Mouse (Mus musculus): ENCODE measurements around the gene Taf6l. TPM values are rescaled to one million over a fixed set of nuclear protein-coding genes. Genes with fewer than 3 reads are reported as not detected.

Gene Taf6l
- polyA plus RNA-seq, 1 experiment from 2014 or later, result not detected

Other genes starting within 250 kb of the Taf6l start
- gene Slc22a8, start 195.2 kb downstream of the Taf6l start, polyA plus RNA-seq (2014; fragmentation: Illumina TruSeq; extraction: RNeasy Lipid Tissue Mini Kit (QIAGEN cat#74804); ENCODE audit: low read depth, low replicate concordance), result not detected
- not detected for gene Slc22a6, start 168.4 kb downstream of the Taf6l start, polyA plus RNA-seq (2014; fragmentation: Illumina TruSeq; extraction: RNeasy Lipid Tissue Mini Kit (QIAGEN cat#74804); ENCODE audit: low read depth, low replicate concordance)
- gene Chrm1, start 122.6 kb downstream of the Taf6l start, polyA plus RNA-seq (2014; fragmentation: Illumina TruSeq; extraction: RNeasy Lipid Tissue Mini Kit (QIAGEN cat#74804); ENCODE audit: low read depth, low replicate concordance), result 0.08 TPM
- gene Slc3a2, start 63.0 kb downstream of the Taf6l start, polyA plus RNA-seq (2014; fragmentation: Illumina TruSeq; extraction: RNeasy Lipid Tissue Mini Kit (QIAGEN cat#74804); ENCODE audit: low read depth, low replicate concordance), result 49.2 TPM
- gene Wdr74, start 50.6 kb downstream of the Taf6l start, polyA plus RNA-seq (2014; fragmentation: Illumina TruSeq; extraction: RNeasy Lipid Tissue Mini Kit (QIAGEN cat#74804); ENCODE audit: low read depth, low replicate concordance), result 8.7 TPM
- not detected for gene 1700092M07Rik, start 45.7 kb downstream of the Taf6l start, polyA plus RNA-seq (2014; fragmentation: Illumina TruSeq; extraction: RNeasy Lipid Tissue Mini Kit (QIAGEN cat#74804); ENCODE audit: low read depth, low replicate concordance)
- gene Stx5a, start 45.0 kb downstream of the Taf6l start, polyA plus RNA-seq (2014; fragmentation: Illumina TruSeq; extraction: RNeasy Lipid Tissue Mini Kit (QIAGEN cat#74804); ENCODE audit: low read depth, low replicate concordance), result 45.2 TPM
- 39.4 TPM for gene Nxf1, start 29.3 kb downstream of the Taf6l start, polyA plus RNA-seq (2014; fragmentation: Illumina TruSeq; extraction: RNeasy Lipid Tissue Mini Kit (QIAGEN cat#74804); ENCODE audit: low read depth, low replicate concordance)
- gene Tmem223, start 15.4 kb downstream of the Taf6l start, polyA plus RNA-seq (2014; fragmentation: Illumina TruSeq; extraction: RNeasy Lipid Tissue Mini Kit (QIAGEN cat#74804); ENCODE audit: low read depth, low replicate concordance), result 19.2 TPM
- 30.8 TPM for gene Tmem179b, start 11.9 kb downstream of the Taf6l start, polyA plus RNA-seq (2014; fragmentation: Illumina TruSeq; extraction: RNeasy Lipid Tissue Mini Kit (QIAGEN cat#74804); ENCODE audit: low read depth, low replicate concordance)
- gene Polr2g, start 12.2 kb upstream of the Taf6l start, polyA plus RNA-seq (2014; fragmentation: Illumina TruSeq; extraction: RNeasy Lipid Tissue Mini Kit (QIAGEN cat#74804); ENCODE audit: low read depth, low replicate concordance), result 19.2 TPM
- gene Zbtb3, start 16.1 kb upstream of the Taf6l start, polyA plus RNA-seq (2014; fragmentation: Illumina TruSeq; extraction: RNeasy Lipid Tissue Mini Kit (QIAGEN cat#74804); ENCODE audit: low read depth, low replicate concordance), result not detected
- 27.0 TPM for gene Ttc9c, start 32.9 kb upstream of the Taf6l start, polyA plus RNA-seq (2014; fragmentation: Illumina TruSeq; extraction: RNeasy Lipid Tissue Mini Kit (QIAGEN cat#74804); ENCODE audit: low read depth, low replicate concordance)
- 49.7 TPM for gene Hnrnpul2, start 33.6 kb upstream of the Taf6l start, polyA plus RNA-seq (2014; fragmentation: Illumina TruSeq; extraction: RNeasy Lipid Tissue Mini Kit (QIAGEN cat#74804); ENCODE audit: low read depth, low replicate concordance)
- not detected for gene AC129217.1, start 43.4 kb upstream of the Taf6l start, polyA plus RNA-seq (2014; fragmentation: Illumina TruSeq; extraction: RNeasy Lipid Tissue Mini Kit (QIAGEN cat#74804); ENCODE audit: low read depth, low replicate concordance)
- 6.6 TPM for gene Bscl2, start 51.0 kb upstream of the Taf6l start, polyA plus RNA-seq (2014; fragmentation: Illumina TruSeq; extraction: RNeasy Lipid Tissue Mini Kit (QIAGEN cat#74804); ENCODE audit: low read depth, low replicate concordance)
- gene Gng3, start 52.8 kb upstream of the Taf6l start, polyA plus RNA-seq (2014; fragmentation: Illumina TruSeq; extraction: RNeasy Lipid Tissue Mini Kit (QIAGEN cat#74804); ENCODE audit: low read depth, low replicate concordance), result not detected
- gene Lrrn4cl, start 64.4 kb upstream of the Taf6l start, polyA plus RNA-seq (2014; fragmentation: Illumina TruSeq; extraction: RNeasy Lipid Tissue Mini Kit (QIAGEN cat#74804); ENCODE audit: low read depth, low replicate concordance), result not detected
- gene Ubxn1, start 85.1 kb upstream of the Taf6l start, polyA plus RNA-seq (2014; fragmentation: Illumina TruSeq; extraction: RNeasy Lipid Tissue Mini Kit (QIAGEN cat#74804); ENCODE audit: low read depth, low replicate concordance), result 32.8 TPM
- 2.7 TPM for gene Uqcc3, start 94.5 kb upstream of the Taf6l start, polyA plus RNA-seq (2014; fragmentation: Illumina TruSeq; extraction: RNeasy Lipid Tissue Mini Kit (QIAGEN cat#74804); ENCODE audit: low read depth, low replicate concordance)
- 49.1 TPM for gene Lbhd1, start 97.3 kb upstream of the Taf6l start, polyA plus RNA-seq (2014; fragmentation: Illumina TruSeq; extraction: RNeasy Lipid Tissue Mini Kit (QIAGEN cat#74804); ENCODE audit: low read depth, low replicate concordance)
- gene Gm49403, start 97.5 kb upstream of the Taf6l start, polyA plus RNA-seq (2014; fragmentation: Illumina TruSeq; extraction: RNeasy Lipid Tissue Mini Kit (QIAGEN cat#74804); ENCODE audit: low read depth, low replicate concordance), result not detected
- 9.1 TPM for gene 1810009A15Rik, start 102.4 kb upstream of the Taf6l start, polyA plus RNA-seq (2014; fragmentation: Illumina TruSeq; extraction: RNeasy Lipid Tissue Mini Kit (QIAGEN cat#74804); ENCODE audit: low read depth, low replicate concordance)
- gene Gm49416, start 102.5 kb upstream of the Taf6l start, polyA plus RNA-seq (2014; fragmentation: Illumina TruSeq; extraction: RNeasy Lipid Tissue Mini Kit (QIAGEN cat#74804); ENCODE audit: low read depth, low replicate concordance), result not detected
- 0.77 TPM for gene Ints5, start 106.6 kb upstream of the Taf6l start, polyA plus RNA-seq (2014; fragmentation: Illumina TruSeq; extraction: RNeasy Lipid Tissue Mini Kit (QIAGEN cat#74804); ENCODE audit: low read depth, low replicate concordance)
- gene Ganab, start 111.7 kb upstream of the Taf6l start, polyA plus RNA-seq (2014; fragmentation: Illumina TruSeq; extraction: RNeasy Lipid Tissue Mini Kit (QIAGEN cat#74804); ENCODE audit: low read depth, low replicate concordance), result 79.5 TPM
- gene B3gat3, start 134.0 kb upstream of the Taf6l start, polyA plus RNA-seq (2014; fragmentation: Illumina TruSeq; extraction: RNeasy Lipid Tissue Mini Kit (QIAGEN cat#74804); ENCODE audit: low read depth, low replicate concordance), result 6.2 TPM
- 0.50 TPM for gene Rom1, start 142.9 kb upstream of the Taf6l start, polyA plus RNA-seq (2014; fragmentation: Illumina TruSeq; extraction: RNeasy Lipid Tissue Mini Kit (QIAGEN cat#74804); ENCODE audit: low read depth, low replicate concordance)
- 5.5 TPM for gene Eml3, start 143.1 kb upstream of the Taf6l start, polyA plus RNA-seq (2014; fragmentation: Illumina TruSeq; extraction: RNeasy Lipid Tissue Mini Kit (QIAGEN cat#74804); ENCODE audit: low read depth, low replicate concordance)
- 28.0 TPM for gene Mta2, start 155.5 kb upstream of the Taf6l start, polyA plus RNA-seq (2014; fragmentation: Illumina TruSeq; extraction: RNeasy Lipid Tissue Mini Kit (QIAGEN cat#74804); ENCODE audit: low read depth, low replicate concordance)
- 2.6 TPM for gene Tut1, start 167.4 kb upstream of the Taf6l start, polyA plus RNA-seq (2014; fragmentation: Illumina TruSeq; extraction: RNeasy Lipid Tissue Mini Kit (QIAGEN cat#74804); ENCODE audit: low read depth, low replicate concordance)
- gene Eef1g, start 180.6 kb upstream of the Taf6l start, polyA plus RNA-seq (2014; fragmentation: Illumina TruSeq; extraction: RNeasy Lipid Tissue Mini Kit (QIAGEN cat#74804); ENCODE audit: low read depth, low replicate concordance), result 44.9 TPM
- 3.2 TPM for gene Ahnak, start 202.9 kb upstream of the Taf6l start, polyA plus RNA-seq (2014; fragmentation: Illumina TruSeq; extraction: RNeasy Lipid Tissue Mini Kit (QIAGEN cat#74804); ENCODE audit: low read depth, low replicate concordance)